Mouse (Mus musculus) v-Abl transformed pro-B cells (cell line): ENCODE measurements around the gene Tcp11.

Experiments used
- in situ Hi-C, 2 experiments: fragments of 400-800 bp; cut with MboI; formaldehyde crosslinking; loops; one replicate each; pipeline ENCODE4 v1.15.1; 2025; ENCODE audit not compliant: unreplicated experiment in 2 of 2

The Tcp11 gene

DNA sequence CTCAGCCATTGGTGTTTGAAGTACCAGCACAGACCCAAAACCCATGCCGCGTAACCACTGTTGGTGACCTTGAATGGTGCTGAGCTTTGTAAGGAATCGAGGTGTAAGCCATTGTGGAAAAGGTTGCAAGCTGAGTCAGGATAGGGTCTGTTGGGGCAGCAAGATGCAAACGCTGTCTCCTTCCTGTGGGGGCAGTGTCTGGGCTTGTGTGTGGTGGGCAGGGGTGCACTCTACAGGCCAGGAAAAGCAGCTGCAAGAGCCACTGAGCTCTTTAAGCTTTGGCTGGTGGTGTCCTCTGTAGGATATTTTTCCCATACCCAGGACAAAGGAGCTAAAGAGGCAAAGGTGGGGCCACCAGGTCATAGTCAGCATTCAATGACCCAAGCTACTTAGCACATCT lies 32.0 kb downstream of the Tcp11 start:
- in situ Hi-C loops = loop anchor here (5.0 kb wide), 1 partner anchor 61 kb away; no protein-coding TSS in a partner anchor

DNA sequence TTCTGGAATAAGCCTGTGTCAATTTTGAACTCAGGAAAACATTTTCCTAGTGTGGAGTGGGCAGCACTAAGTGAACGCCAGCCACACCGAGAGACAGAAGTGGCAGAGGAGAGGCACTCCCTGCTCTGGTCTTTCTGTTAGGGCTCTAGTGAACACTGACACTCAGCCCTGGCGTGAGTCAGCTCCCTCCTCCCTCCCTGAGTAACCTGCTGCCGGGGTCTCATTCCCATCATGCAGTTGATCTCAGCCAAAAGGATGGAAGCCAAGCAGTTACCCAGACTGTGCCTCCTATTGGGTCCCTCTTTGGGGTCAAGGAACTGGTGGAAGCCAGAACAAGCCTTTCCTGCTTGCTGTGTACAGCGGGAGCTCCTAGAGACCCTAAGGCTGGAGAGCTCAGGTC lies 32.9 kb downstream of the Tcp11 start:
- in situ Hi-C loops = loop anchor here (5.0 kb wide), 1 partner anchor 60 kb away; no protein-coding TSS in a partner anchor

DNA sequence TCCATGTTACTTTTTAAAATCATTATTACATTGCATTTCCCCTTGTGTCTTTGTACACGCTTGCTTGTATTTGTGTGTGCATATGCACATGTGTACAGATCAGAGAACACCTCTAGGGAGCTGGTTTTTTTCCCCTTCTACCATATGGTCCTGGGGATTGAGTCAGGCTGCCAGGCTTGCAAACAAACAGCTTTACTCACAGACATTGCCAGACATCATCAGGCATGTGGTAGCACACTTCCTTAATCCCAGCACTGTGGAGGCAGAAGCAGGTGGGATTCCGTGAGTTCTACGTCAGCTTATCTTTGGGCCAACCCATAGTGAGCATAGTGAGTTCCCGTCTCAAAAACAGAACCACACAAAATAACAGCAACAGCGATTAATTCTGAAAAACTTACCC lies 33.4 kb downstream of the Tcp11 start:
- in situ Hi-C loops = loop anchor here (5.0 kb wide), 1 partner anchor 60 kb away; no protein-coding TSS in a partner anchor

- in situ Hi-C loops = no loop called here
Measured at GRCm38 (mm10) chr17:28042299-28042771, 38.1 kb downstream of the Tcp11 start.

DNA sequence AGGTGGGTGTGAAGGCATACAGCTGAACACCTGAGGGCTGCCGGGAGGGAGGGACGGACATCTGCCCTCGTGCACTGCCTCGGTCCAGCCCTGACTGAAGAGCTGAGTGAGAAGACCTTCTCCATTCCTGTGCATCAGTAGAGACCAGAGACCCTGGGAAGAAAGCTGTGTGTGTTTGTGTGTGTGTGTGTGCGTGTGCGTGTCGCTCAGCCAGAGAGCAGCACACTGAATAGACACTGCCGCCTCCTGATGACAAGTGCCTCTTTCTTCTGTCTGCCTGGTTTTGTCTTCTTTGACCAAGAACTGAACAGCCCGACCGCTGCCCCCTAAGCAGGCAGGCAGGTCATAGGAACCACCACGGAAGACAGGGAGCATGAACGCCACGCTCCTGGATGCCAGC lies 39.1 kb downstream of the Tcp11 start:
- in situ Hi-C loops = no loop called here

DNA sequence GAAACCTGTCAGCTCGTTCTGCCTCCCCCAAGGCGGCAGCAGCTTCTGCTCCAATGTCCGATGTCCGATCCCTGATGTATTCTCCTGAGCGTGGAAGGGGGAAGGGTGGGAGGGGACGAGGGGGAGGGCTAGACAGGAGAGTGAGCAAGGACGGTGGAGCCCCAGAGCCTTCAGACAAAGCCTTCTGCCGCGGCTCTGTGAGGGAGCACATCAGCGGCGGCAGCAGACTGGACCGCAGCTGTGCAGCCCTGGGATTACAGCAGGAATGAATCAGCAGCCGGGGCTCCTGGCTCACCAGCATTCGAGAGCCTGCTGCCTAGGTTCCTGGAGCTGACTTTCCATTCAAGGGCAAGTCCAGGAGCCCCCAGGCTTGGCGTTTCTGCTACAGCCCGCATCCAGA lies 39.8 kb downstream of the Tcp11 start:
- in situ Hi-C loops = no loop called here

DNA sequence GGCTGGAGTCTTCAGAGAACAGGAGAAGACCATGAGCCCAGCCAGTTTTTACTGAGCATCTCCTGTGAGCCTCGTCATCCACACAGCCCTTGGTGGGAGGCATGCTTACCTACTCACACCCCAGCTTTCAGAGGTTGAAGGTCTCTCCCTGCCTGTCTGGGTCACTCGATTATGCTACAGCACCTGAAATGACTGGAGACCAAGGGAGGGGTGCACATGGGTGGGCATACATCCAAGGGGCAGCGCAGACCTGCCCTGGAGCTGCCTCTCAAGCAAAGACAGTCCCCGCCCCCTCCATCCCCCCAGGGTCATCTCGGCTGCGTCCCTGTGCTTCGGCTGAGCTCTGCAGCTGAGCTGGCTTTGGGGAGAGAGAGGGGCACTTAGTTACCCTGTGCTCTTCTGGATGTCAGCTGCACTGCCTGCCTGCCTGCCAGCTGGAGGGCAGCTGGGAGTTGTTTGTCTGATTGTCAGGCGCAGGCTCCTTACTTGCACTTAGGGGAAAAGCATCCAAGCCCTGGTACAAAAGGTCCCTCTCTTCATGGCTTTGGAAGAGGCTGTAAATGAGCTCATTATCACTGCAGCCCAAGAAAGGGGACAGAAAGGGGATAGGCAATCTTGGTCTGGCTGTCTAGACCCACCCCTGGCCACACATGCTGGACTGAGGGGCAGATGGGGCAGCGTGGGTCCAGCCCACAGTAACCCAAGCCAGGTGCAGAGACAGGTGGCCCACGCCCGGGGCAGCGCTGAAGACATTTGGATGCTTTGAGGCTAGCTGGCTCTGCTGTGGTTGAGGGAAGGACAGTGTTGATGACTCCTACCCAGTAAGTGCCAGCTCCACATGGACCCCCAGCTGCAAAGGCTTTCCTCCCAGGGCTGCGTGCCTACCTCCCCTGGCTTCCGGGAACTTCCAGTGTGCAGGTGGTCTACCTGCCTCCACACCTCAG lies 43.4 kb downstream of the Tcp11 start:
- in situ Hi-C loops = no loop called here

DNA sequence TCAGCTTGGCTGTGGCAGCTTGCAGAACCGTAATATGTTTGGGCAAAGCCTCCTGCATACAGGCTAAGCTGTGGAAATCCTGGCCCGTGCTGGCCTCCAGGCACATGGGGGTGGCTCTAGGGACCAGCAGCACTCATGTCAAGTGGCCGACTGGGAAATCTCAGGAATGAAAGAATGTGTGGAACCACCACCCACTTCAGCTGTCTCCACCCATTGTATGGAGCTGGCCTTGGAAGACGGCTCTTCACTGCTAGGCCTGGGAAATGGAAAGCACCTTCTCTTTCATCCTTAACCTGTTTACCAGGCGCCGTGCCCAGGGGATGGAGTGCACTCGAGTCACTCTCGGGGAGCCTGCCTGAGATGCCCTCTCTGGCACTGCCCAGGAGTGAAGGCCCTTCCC lies 45.5 kb downstream of the Tcp11 start:
- in situ Hi-C loops = no loop called here

- in situ Hi-C loops = no loop called here
Measured at GRCm38 (mm10) chr17:28033046-28033580, 47.3 kb downstream of the Tcp11 start.

DNA sequence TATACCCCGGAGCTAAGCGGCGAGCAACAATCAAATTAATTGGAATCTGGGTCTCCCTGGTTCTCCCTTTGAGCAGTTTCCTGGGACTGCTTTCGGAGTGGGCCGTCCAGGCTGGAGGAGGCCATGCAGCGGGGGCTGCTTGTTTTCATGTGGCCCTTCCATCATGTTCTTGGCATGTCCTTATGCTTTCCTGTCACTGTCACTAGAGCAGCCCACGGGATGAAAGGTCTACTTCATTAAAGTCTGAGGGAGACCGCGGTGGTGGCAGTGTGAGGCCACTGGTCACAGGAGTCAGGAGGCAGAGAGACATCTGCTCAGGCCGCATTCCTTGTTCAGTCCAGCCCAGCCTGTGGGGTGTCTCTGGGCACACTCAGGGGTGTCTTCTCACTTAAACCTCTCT lies 48.2 kb downstream of the Tcp11 start:
- in situ Hi-C loops = no loop called here

DNA sequence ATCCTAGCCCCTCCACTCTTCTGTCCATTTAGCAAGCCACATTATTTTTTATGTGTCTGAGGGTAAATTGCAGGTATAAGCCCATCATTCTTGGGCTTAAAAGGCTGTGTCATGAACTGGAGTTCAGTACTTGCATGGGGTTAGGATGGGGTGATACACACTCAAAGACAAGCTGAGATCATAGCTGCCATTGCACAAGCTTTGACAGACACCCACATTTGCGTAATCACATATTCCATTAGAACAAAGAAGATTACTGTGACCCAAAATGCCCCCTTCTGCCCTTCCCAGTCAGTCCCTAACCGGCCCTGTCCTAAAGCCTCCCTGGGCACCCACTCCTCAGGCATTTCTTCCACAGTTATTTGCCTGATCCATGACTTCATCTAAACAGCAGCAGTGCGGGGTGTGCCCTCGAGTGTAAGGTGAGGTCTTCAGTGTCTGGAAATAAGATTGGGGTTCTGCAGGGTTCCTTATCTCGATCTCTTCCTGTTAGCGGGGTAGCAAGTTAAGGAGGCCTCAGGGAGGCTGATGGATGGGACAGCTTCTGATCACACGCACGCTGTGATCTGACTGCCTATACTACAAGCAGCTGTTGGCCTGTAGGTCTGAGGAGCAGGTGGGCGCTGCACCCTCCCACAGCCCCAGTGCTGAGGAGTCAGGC lies 49.0 kb downstream of the Tcp11 start:
- in situ Hi-C loops = no loop called here

- in situ Hi-C loops = no loop called here
Measured at GRCm38 (mm10) chr17:28030446-28030845, 50.0 kb downstream of the Tcp11 start.

GRCm38 (mm10) chr17:28029308-28029707 lies 51.1 kb downstream of the Tcp11 start:
- in situ Hi-C loops = no loop called here

- in situ Hi-C loops = no loop called here
Measured at GRCm38 (mm10) chr17:28028236-28028635, 52.2 kb downstream of the Tcp11 start.

GRCm38 (mm10) chr17:28027197-28027596 lies 53.2 kb downstream of the Tcp11 start:
- in situ Hi-C loops = no loop called here

DNA sequence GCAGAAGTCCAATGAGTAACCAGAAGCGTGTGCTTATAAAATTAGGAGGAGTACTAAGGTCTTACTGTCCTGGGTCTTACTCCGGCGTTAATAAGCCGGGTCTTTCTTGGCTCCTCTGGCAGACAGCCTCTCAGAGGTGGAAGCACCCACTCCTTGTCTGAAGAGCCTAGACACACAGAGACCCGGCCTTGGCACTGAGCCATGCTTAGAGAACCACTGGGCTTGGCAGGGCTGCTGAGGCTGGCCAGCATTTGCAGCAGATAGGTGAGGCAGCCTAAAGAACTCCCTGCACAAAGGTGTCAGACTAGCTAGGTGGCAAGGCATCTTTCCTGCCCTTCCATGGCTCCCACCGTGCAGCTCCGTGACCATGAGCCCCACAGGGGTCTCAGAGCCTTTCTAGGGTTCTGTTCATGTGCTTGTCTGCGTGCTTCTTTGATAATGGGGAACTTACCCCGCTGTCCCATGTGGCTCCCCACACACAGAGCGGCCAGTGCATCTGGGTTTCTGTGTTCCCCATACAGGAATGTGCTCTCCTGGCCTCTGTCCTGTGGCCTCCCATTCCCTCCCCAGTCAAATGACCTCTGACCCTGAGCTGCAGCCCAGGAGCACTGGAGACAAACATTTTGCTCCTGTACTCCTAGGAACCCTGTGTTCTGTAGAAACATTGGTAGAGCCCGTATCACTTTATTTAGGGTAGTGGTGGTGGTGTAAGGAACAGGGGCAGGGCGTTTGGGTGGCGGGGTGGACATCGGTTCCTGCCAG lies 54.1 kb downstream of the Tcp11 start:
- in situ Hi-C loops = no loop called here

DNA sequence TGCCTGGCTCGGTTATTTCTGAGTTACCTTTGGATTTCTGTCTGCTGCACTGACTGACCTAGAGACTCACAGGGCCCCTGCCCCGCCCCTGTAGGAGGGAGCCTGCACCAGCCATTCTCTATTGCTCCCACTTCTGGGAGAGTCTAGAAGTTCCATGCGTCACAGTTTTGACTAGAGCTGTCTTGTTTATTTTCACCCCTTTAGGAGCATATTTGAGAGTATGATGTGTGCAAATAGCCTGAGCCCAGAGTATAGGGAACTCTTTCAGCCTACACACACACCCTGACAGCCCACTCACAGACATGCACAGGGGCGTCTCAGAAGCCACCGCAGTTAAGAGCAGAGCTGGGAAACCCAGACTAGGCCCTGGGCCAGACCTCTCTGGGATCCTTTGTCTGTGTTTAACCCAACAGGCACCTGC lies 54.9 kb downstream of the Tcp11 start:
- in situ Hi-C loops = no loop called here

GRCm38 (mm10) chr17:28022854-28023655 lies 57.4 kb downstream of the Tcp11 start:
- in situ Hi-C loops = no loop called here

GRCm38 (mm10) chr17:28021911-28022310 lies 58.5 kb downstream of the Tcp11 start:
- in situ Hi-C loops = no loop called here
